Mouse (Mus musculus) heart, embryonic 13.5 days (tissue): ENCODE results near the gene Gm21981. TPM values are rescaled to one million over a fixed set of nuclear protein-coding genes. Genes with fewer than 3 reads are reported as not detected.
A peak's percentile ranks its signal among the peaks of the same experiment; 100 is the strongest.

ENCODE experiments used
- ATAC-seq: fragments of 200-750 bp; cut with Nextera tagmentation; 2 replicates; pipeline ENCODE4 v1.8.0; 2017; ENCODE audit warnings: moderate TSS enrichment; ENCODE audit not compliant: insufficient number of reproducible peaks, low FRiP score, low TSS enrichment; ENCODE audit errors: extremely low read depth
- H3K27ac ChIP-seq: fragments of 300-500 bp; sonication (generic); replicated peaks from 2 replicates; pipeline ENCODE4 v1.5.1; 2015; ENCODE audit warnings: moderate library complexity, mild to moderate bottlenecking, inconsistent platforms
- H3K27me3 ChIP-seq: fragments of 300-500 bp; sonication (generic); replicated peaks from 2 replicates; pipeline ENCODE4 v1.6.1; 2015; ENCODE audit warnings: mild to moderate bottlenecking, inconsistent platforms
- H3K36me3 ChIP-seq: fragments of 300-500 bp; sonication (generic); 2 replicates; pipeline ENCODE4 v1.6.1; 2015; ENCODE audit warnings: mild to moderate bottlenecking, inconsistent platforms
- H3K4me1 ChIP-seq: fragments of 300-500 bp; sonication (generic); 2 replicates; pipeline ENCODE4 v1.6.1; 2015; ENCODE audit warnings: inconsistent platforms
- H3K4me2 ChIP-seq: fragments of 300-500 bp; sonication (generic); 2 replicates; pipeline ENCODE4 v1.6.1; 2015; ENCODE audit warnings: inconsistent platforms, mild to moderate bottlenecking, moderate library complexity
- H3K4me3 ChIP-seq: fragments of 300-500 bp; sonication (generic); 2 replicates; pipeline ENCODE4 v1.5.1; 2015; ENCODE audit warnings: moderate library complexity, mild to moderate bottlenecking, inconsistent platforms
- H3K9ac ChIP-seq: fragments of 300-500 bp; sonication (generic); 2 replicates; pipeline ENCODE4 v1.6.1; 2015; ENCODE audit warnings: inconsistent platforms, mild to moderate bottlenecking, moderate library complexity
- H3K9me3 ChIP-seq: fragments of 300-500 bp; sonication (generic); 2 replicates; pipeline ENCODE4 v1.6.1; 2016; ENCODE audit warnings: inconsistent platforms
- WGBS: fragments of 180-500 bp; shearing (Covaris S2); methylation state at CpG from one replicate; pipeline ENCODE4 v1.1.7; 2015; ENCODE audit warnings: mixed read lengths; 5-methylcytosine and 5-hydroxymethylcytosine counted together
- polyA plus RNA-seq: library from polyadenylated mRNA; unstranded; fragments of >200 nt; fragmentation: Nextera tagmentation; extraction: Ambion mirVana; gene quantifications from 2 replicates; pipeline ENCODE4 v1.2.1, GENCODE M21; 2015

Gm21981 gene
- polyA plus RNA-seq, 1 experiment from 2014 or later, result 0.15 TPM

GRCm38 (mm10) chr17:47702548-47703345 is 8.5 kb upstream of the Gm21981 start:
- Histone ChIP-seq H3K4me2 (peak overlapping the region; percentile 21), H3K4me1 (peaks cover 22% of the 10 kb centered on the region), H3K9me3 (no peaks in the 10 kb centered on the region), H3K4me3 (no peak overlapping the region; the same call in 1 of the 2 replicates), H3K36me3 (peaks cover 48% of the 10 kb centered on the region), H3K27me3 (peaks cover 47% of the 10 kb centered on the region), H3K9ac (no peak overlapping the region; the same call in 1 of the 2 replicates), H3K27ac (no peak overlapping the region)
- ATAC-seq, result no peak
- WGBS, result 26% methylated on average over 28 of the region's 28 CpGs

DNA sequence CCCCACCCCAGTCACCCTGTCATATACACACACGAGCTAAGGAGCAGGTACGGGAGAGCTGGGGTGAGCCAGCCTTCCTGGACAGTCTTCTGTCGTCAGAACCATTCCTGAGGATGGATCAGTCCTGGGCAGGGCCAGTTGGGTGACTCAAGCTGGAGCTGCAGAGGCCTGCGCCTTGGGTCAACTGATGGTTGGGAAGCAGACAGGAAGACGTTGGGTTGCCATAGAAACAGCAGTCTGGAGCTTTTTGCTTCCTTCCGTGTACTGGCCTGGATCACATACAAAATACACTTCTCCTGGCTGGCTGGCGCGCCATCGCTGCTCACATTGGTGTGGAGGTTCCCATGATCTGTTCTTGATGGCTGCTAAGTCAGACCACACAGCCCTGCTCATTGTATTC is 7.5 kb upstream of the Gm21981 start:
- no peak overlapping the region for H3K9ac ChIP-seq
- no peaks in the 10 kb centered on the region for H3K9me3 ChIP-seq
- ATAC-seq, result no peak
- H3K36me3 ChIP-seq, result peaks cover 48% of the 10 kb centered on the region
- no peak overlapping the region for H3K27ac ChIP-seq
- H3K27me3 ChIP-seq, result peaks cover 45% of the 10 kb centered on the region
- peaks cover 22% of the 10 kb centered on the region for H3K4me1 ChIP-seq
- no peak overlapping the region for H3K4me3 ChIP-seq
- H3K4me2 ChIP-seq, result no peak overlapping the region
- WGBS, result 76% methylated on average over 9 of the region's 9 CpGs

DNA sequence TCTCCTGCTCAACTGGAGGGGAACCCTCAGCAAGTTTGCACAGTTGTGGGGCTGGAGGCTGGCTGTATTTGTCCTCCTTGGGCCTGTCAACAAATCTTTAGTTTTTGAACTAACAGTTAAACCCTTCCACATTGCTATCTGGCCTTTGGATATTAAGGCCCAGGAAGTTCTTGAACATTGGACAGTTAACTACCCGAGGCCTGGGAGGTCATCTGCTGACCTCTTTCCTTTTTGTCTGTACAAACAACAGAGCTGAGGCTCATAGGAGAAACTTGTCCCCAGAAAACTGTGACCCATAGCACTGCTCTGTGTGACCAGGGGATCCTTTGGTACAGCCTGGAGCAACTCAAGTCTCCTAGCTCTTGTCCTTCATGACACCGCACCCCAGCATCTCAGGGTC is 4.8 kb upstream of the Gm21981 start:
- Histone ChIP-seq H3K4me2 (no peak overlapping the region), H3K9me3 (no peaks in the 10 kb centered on the region), H3K27me3 (peaks cover 35% of the 10 kb centered on the region), H3K27ac (no peak overlapping the region), H3K9ac (no peak overlapping the region), H3K36me3 (peaks cover 44% of the 10 kb centered on the region), H3K4me1 (peaks cover 29% of the 10 kb centered on the region), H3K4me3 (no peak overlapping the region)
- no peak for ATAC-seq
- WGBS, result 81% methylated on average over 2 of the region's 2 CpGs

- Histone ChIP-seq H3K27ac (no peak overlapping the region), H3K4me2 (no peak overlapping the region), H3K4me3 (no peak overlapping the region), H3K27me3 (peaks cover 36% of the 10 kb centered on the region), H3K4me1 (peaks cover 29% of the 10 kb centered on the region), H3K9me3 (no peaks in the 10 kb centered on the region), H3K9ac (no peak overlapping the region), H3K36me3 (peaks cover 36% of the 10 kb centered on the region)
- 85% methylated on average over 10 of the region's 10 CpGs for WGBS
- no peak for ATAC-seq
These were observed 3.9 kb upstream of the Gm21981 start for GRCm38 (mm10) chr17:47698156-47698555.

- Histone ChIP-seq H3K4me2 (peak overlapping the region; percentile 95), H3K27me3 (peaks cover 42% of the 10 kb centered on the region), H3K9me3 (no peaks in the 10 kb centered on the region), H3K4me3 (peak overlapping the region; percentile 81), H3K27ac (peak overlapping the region; percentile 69; the same call in 1 of the 2 replicates), H3K9ac (peak overlapping the region; percentile 94), H3K4me1 (peaks cover 17% of the 10 kb centered on the region), H3K36me3 (peaks cover 10% of the 10 kb centered on the region)
- 1% methylated on average over 23 of the region's 23 CpGs for WGBS
- no peak for ATAC-seq
These were observed 1.1 kb upstream of the Gm21981 start for GRCm38 (mm10) chr17:47695337-47695710.

DNA sequence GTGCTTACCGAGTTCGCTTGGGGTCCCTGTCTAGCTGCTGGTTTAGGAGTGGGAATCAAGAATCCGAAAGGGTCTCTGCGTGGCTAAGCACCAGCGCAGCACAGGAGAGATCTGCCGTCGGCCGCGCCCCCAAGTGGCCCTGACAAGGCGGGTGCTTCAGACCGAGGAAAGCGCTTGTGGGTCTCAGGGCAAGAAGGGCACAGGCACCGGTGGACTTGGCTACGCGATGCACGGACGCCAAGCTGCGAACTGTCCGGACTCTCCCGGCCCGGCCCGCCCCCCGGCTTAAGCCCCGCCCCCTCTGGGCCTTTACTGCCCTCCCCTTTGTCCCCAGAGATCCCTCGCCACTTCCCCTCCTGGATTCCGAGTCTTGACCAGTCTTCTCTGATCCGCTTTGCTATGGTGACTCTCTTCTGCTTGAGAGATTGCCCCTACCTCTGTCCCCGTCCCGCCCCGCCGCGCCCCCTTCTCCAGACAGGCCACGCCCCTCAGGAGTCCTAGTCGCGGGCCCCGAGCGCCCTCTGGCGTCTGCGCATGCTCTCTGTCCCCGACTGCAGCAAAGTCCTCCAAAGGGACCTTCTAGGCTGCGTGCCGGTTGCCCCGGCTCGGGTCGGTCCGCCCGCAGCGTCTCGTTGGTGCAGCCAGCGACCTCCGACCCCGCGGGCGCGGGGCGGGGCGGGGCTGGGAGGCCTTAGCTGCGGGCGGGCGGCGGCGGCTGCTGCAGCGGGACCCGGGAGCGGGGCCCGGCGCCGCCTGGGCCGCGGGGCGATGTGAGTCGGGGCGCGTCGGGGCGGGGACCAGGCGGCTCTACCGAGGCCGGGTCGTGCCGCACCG is 465 bp upstream of the Gm21981 start, which contains the start of gene Prickle4:
Prickle4 (minus strand) TSS at position 234 of the 834 bp plus-strand sequence.
- Histone ChIP-seq H3K4me3 (peak within 1 kb of the TSS; percentile 81), H3K4me1 (peaks cover 17% of the 10 kb centered on the region), H3K27me3 (peaks cover 44% of the 10 kb centered on the region), H3K9ac (peak within 1 kb of the TSS; percentile 94), H3K27ac (peak within 1 kb of the TSS; percentile 69), H3K36me3 (peaks cover 8% of the 10 kb centered on the region), H3K9me3 (no peaks in the 10 kb centered on the region), H3K4me2 (peak within 1 kb of the TSS; percentile 95)
- under 1% methylated on average over 81 of the region's 82 CpGs for WGBS
- ATAC-seq, result peak; percentile 93

DNA sequence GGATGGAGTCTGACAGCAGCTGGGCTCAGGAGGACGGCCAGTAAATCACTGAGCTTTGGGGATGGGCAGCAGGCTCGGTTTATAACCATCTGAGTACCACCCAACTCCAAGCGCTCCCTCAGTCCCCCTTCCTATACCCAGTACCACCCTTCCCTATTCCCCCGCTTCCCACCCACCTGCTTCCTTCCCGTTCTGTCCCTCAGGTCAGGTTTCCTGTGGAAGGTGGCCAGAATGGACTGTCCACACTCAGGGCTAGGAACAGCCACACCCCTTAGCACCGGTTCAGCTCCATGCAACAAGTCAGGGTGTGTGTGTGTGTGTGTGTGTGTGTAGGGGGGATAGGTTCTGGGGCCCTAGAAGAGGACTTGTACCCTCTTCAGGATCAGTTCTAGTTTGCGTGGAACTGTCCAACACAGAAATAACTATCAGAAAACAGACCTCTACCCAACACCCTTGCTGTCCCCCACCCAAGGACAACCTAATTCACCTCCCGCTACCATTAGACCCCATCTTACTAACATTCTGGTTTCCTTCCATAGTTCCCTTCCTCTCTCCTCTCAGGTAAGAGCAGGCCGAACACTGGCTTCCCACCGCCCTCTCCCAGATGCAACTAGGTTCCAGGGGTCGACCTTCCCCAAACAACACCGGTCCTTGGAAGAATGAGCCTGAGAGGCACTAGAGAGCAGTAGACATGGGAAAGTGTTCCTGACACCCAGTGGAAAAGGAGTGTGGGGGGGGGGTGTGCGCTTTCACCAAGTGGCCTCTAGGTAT is 399 bp downstream of the Gm21981 start:
- H3K27ac ChIP-seq, result peak overlapping the region; percentile 69; the same call in 1 of the 2 replicates
- no peak for ATAC-seq
- peak overlapping the region; percentile 95 for H3K4me2 ChIP-seq
- H3K9me3 ChIP-seq, result no peaks in the 10 kb centered on the region
- peak overlapping the region; percentile 81 for H3K4me3 ChIP-seq
- peaks cover 44% of the 10 kb centered on the region for H3K27me3 ChIP-seq
- peaks cover 24% of the 10 kb centered on the region for H3K4me1 ChIP-seq
- no peaks in the 10 kb centered on the region for H3K36me3 ChIP-seq
- peak overlapping the region; percentile 94 for H3K9ac ChIP-seq
- WGBS, result 31% methylated on average over 13 of the region's 13 CpGs

- no peak overlapping the region for H3K4me2 ChIP-seq
- H3K9ac ChIP-seq, result no peak overlapping the region
- H3K4me1 ChIP-seq, result peaks cover 31% of the 10 kb centered on the region
- no peak overlapping the region for H3K4me3 ChIP-seq
- H3K36me3 ChIP-seq, result 0 out of 2 replicates have a peak, but pooled peaks cover under 1% of the 10 kb centered on the region
- ATAC-seq, result no peak
- WGBS, result 95% methylated on average over 3 of the region's 3 CpGs
- no peak overlapping the region for H3K27ac ChIP-seq
- H3K9me3 ChIP-seq, result no peaks in the 10 kb centered on the region
- peaks cover 39% of the 10 kb centered on the region for H3K27me3 ChIP-seq
These were observed 2.6 kb downstream of the Gm21981 start for GRCm38 (mm10) chr17:47691650-47692049.

GRCm38 (mm10) chr17:47689894-47690293 is 4.4 kb downstream of the Gm21981 start:
- Histone ChIP-seq H3K4me2 (peak overlapping the region; percentile 99), H3K9me3 (no peaks in the 10 kb centered on the region), H3K4me1 (peaks cover 25% of the 10 kb centered on the region), H3K27me3 (peaks cover 34% of the 10 kb centered on the region), H3K36me3 (peaks cover 16% of the 10 kb centered on the region), H3K4me3 (peak overlapping the region; percentile 72; the same call in 1 of the 2 replicates), H3K9ac (peak overlapping the region; percentile 85; the same call in 1 of the 2 replicates), H3K27ac (no peak overlapping the region)
- WGBS, result 76% methylated on average over 8 of the region's 8 CpGs
- ATAC-seq, result no peak

- peak within 1 kb of the TSS; percentile 85 for H3K9ac ChIP-seq
- ATAC-seq, result peak; percentile 66
- H3K36me3 ChIP-seq, result peaks cover 26% of the 10 kb centered on the region
- peaks cover 33% of the 10 kb centered on the region for H3K27me3 ChIP-seq
- peak within 1 kb of the TSS; percentile 72 for H3K4me3 ChIP-seq
- peaks cover 20% of the 10 kb centered on the region for H3K4me1 ChIP-seq
- no peaks in the 10 kb centered on the region for H3K9me3 ChIP-seq
- H3K27ac ChIP-seq, result peak within 1 kb of the TSS; percentile 76
- H3K4me2 ChIP-seq, result peak within 1 kb of the TSS; percentile 99
- 2% methylated on average over 58 of the region's 58 CpGs for WGBS
These were observed 5.4 kb downstream of the Gm21981 start, which contains the start of gene Frs3 for GRCm38 (mm10) chr17:47688608-47689575. Frs3 (plus strand) TSS chr17:47689030.
